Mouse (Mus musculus) frontal cortex, adult 2 months (tissue): ENCODE measurements at regions not wholly inside any gene's neighbourhood (a gene's known extent, or its start where the extent isn't known, plus 50 kb on each side); places are given as distances from the start of the nearest gene placed in this dataset.
A peak's percentile ranks its signal among the peaks of the same experiment; 100 is the strongest.

ENCODE experiments used
- DNase-seq, 2 experiments: peaks; one replicate each; pipeline ENCODE4 v3.0.0; 2022; ENCODE audit warnings: low spot score in 1 of 2; ENCODE audit errors: extremely low spot score in 1 of 2

GRCm38 (mm10) chr13:32544986-32545740 is 206.6 kb upstream of the Gmds start:
- peak in 1 of 2 experiments; percentile 4 for DNase-seq

- no peak for DNase-seq
Measured at GRCm38 (mm10) chr13:32541611-32542010, 203.1 kb upstream of the Gmds start.

GRCm38 (mm10) chr13:32536241-32536640 is 197.7 kb upstream of the Gmds start:
- no peak for DNase-seq

GRCm38 (mm10) chr13:32535602-32536001 is 197.1 kb upstream of the Gmds start:
- DNase-seq: no peak

- DNase-seq: peak in 1 of 2 experiments; percentile 2
Measured at GRCm38 (mm10) chr13:32530926-32531512, 192.5 kb upstream of the Gmds start.

GRCm38 (mm10) chr13:32518611-32519344 is 180.2 kb upstream of the Gmds start:
- DNase-seq: no peak

GRCm38 (mm10) chr13:32517514-32517913 is 179.0 kb upstream of the Gmds start:
- no peak for DNase-seq

GRCm38 (mm10) chr13:32509231-32510023 is 170.9 kb upstream of the Gmds start:
- no peak for DNase-seq

GRCm38 (mm10) chr13:32508447-32508846 is 169.9 kb upstream of the Gmds start:
- no peak for DNase-seq

GRCm38 (mm10) chr13:32507825-32508224 is 169.3 kb upstream of the Gmds start:
- DNase-seq: no peak

- no peak for DNase-seq
Measured at GRCm38 (mm10) chr13:32498205-32498790, 159.8 kb upstream of the Gmds start.

- no peak for DNase-seq
Measured at GRCm38 (mm10) chr13:32496263-32496662, 157.7 kb upstream of the Gmds start.

- DNase-seq: no peak
Measured at GRCm38 (mm10) chr13:32495063-32495462, 156.5 kb upstream of the Gmds start.

GRCm38 (mm10) chr13:32493806-32494205 is 155.3 kb upstream of the Gmds start:
- no peak for DNase-seq

GRCm38 (mm10) chr13:32493309-32493708 is 154.8 kb upstream of the Gmds start:
- peak in 1 of 2 experiments; percentile 87 for DNase-seq

- peak in 1 of 2 experiments; percentile 26 for DNase-seq
Measured at GRCm38 (mm10) chr13:32492566-32492965, 154.0 kb upstream of the Gmds start.

GRCm38 (mm10) chr13:32481444-32482058 is 143.0 kb upstream of the Gmds start:
- DNase-seq: no peak

GRCm38 (mm10) chr13:32480029-32480428 is 141.5 kb upstream of the Gmds start:
- DNase-seq: no peak

- peak in 1 of 2 experiments; percentile 11 for DNase-seq
Measured at GRCm38 (mm10) chr13:32479118-32479818, 140.7 kb upstream of the Gmds start.
